Mouse (Mus musculus) embryonic facial prominence, embryonic 13.5 days (tissue): Measurements from ENCODE around the gene Plcxd2. TPM values are rescaled to one million over a fixed set of nuclear protein-coding genes. Genes with fewer than 3 reads are reported as not detected.

Source experiments
- ATAC-seq: fragments of 200-750 bp; cut with Nextera tagmentation; 2 replicates; pipeline ENCODE4 v1.8.0; 2017; ENCODE audit warnings: low read depth; ENCODE audit not compliant: insufficient number of reproducible peaks, insufficient read depth, low FRiP score, low TSS enrichment
- H3K27ac ChIP-seq: fragments of 300-500 bp; sonication (generic); 2 replicates; pipeline ENCODE4 v1.5.1; 2015; ENCODE audit warnings: moderate library complexity, mild to moderate bottlenecking, inconsistent platforms
- H3K27me3 ChIP-seq: fragments of 300-500 bp; sonication (generic); 2 replicates; pipeline ENCODE4 v1.6.1; 2015; ENCODE audit warnings: mild to moderate bottlenecking, inconsistent platforms
- H3K36me3 ChIP-seq: fragments of 300-500 bp; sonication (generic); 2 replicates; pipeline ENCODE4 v1.6.1; 2015; ENCODE audit warnings: mild to moderate bottlenecking, inconsistent platforms
- H3K4me1 ChIP-seq: fragments of 300-500 bp; sonication (generic); 2 replicates; pipeline ENCODE4 v1.6.1; 2015; ENCODE audit warnings: inconsistent platforms
- H3K4me2 ChIP-seq: fragments of 300-500 bp; sonication (generic); 2 replicates; pipeline ENCODE4 v1.6.1; 2015; ENCODE audit warnings: moderate library complexity, mild to moderate bottlenecking, inconsistent platforms
- H3K4me3 ChIP-seq: fragments of 300-500 bp; sonication (generic); 2 replicates; pipeline ENCODE4 v1.5.1; 2015; ENCODE audit warnings: mild to moderate bottlenecking, inconsistent platforms
- H3K9ac ChIP-seq: fragments of 300-500 bp; sonication (generic); 2 replicates; pipeline ENCODE4 v1.6.1; 2015; ENCODE audit warnings: mild to moderate bottlenecking, inconsistent platforms
- H3K9me3 ChIP-seq: fragments of 300-500 bp; sonication (generic); 2 replicates; pipeline ENCODE4 v1.6.1; 2016; ENCODE audit warnings: inconsistent platforms
- WGBS: fragments of 180-500 bp; shearing (Covaris S2); methylation state at CpG from one replicate; pipeline ENCODE4 v1.1.7; 2015; ENCODE audit warnings: mixed read lengths; 5-methylcytosine and 5-hydroxymethylcytosine counted together
- polyA plus RNA-seq: library from polyadenylated mRNA; unstranded; fragments of >200 nt; fragmentation: Nextera tagmentation; extraction: Ambion mirVana; gene quantifications from 2 replicates; pipeline ENCODE4 v1.2.1, GENCODE M21; 2015

The Plcxd2 gene
- polyA plus RNA-seq, 1 experiment from 2014 or later, result 0.98 TPM

DNA sequence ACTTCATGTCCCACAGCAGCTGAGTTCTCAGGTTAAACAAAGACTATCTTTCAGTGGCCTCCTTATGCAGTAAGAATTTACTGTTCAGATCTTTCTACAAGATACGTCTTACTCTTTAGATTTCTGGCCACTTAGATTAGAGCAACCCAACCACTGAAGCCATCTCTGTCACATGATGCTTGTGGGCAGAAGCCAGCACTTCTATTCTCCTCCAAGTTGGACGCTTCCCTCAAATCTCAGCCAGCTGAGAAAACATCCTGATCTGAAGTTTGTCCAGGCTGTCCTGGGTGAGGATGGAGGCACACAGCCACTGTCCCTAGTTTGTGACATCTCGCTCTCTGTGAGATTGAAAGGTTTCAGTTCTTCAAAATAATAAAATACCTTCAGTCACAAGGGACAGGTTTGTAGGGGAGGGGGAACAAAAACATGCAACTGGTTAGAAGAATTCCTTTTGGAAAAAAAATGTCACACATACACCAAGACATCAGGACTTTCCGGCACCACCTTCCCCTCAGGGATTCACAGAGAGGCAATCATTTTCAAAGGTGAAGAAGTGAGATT is 53.5 kb downstream of the Plcxd2 start:
- Histone ChIP-seq H3K4me1 (no peaks in the 10 kb centered on the region), H3K36me3 (no peaks in the 10 kb centered on the region), H3K9me3 (no peaks in the 10 kb centered on the region), H3K9ac (no peak overlapping the region), H3K4me2 (no peak overlapping the region), H3K27ac (no peak overlapping the region), H3K27me3 (no peaks in the 10 kb centered on the region), H3K4me3 (no peak overlapping the region)
- WGBS, result 60% methylated on average over 4 of the region's 4 CpGs
- no peak for ATAC-seq

DNA sequence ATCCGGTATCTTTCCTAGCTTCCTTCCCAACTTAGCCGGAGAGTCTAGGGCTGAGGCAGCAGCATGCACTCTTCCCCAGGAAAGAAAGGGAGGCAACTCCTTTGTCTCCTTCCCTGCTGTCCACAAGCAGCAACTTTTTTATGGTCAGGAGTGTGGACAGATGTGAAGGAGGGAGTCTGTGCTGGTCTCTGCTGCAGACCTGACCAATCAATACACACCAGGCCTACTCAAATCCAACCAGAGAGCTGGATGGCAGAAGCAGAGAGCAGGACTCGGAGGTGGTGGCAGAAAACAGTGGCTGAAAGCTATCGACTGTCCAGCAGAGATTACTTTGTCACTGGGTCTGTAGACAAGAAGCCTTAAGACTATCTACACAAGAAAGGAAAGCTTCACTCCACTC is 56.6 kb downstream of the Plcxd2 start, which contains the start of gene Phldb2:
Phldb2 (minus strand) TSS at position 205 of the 400 bp plus-strand sequence.
- Histone ChIP-seq H3K27me3 (no peaks in the 10 kb centered on the region), H3K9me3 (no peaks in the 10 kb centered on the region), H3K4me3 (no peak within 1 kb of the TSS), H3K4me1 (no peaks in the 10 kb centered on the region), H3K36me3 (no peaks in the 10 kb centered on the region), H3K27ac (no peak within 1 kb of the TSS), H3K9ac (no peak within 1 kb of the TSS), H3K4me2 (no peak within 1 kb of the TSS)
- 89% methylated on average over 4 of the region's 4 CpGs for WGBS
- ATAC-seq, result no peak

DNA sequence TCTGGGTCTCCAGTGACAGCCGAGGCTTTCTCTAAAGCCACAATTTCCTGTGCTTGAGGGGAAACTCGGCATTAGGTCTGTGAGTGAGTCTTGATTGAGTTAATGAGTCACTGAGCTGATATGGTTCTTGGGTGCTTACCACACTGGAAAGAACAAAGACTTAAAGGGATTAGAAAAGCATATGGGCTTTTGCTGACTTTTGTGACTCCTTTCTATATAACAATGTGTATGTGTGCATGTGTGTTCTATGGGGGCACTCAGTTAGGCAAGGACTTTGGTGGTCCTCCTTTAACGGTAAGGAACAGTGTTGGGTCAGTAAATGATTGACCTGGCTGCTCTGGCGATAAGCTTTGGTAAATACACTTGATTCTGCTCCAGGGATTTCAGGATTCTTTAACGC is 57.5 kb downstream of the Plcxd2 start:
- 52% methylated on average over 5 of the region's 5 CpGs for WGBS
- no peak overlapping the region for H3K4me3 ChIP-seq
- ATAC-seq, result no peak

DNA sequence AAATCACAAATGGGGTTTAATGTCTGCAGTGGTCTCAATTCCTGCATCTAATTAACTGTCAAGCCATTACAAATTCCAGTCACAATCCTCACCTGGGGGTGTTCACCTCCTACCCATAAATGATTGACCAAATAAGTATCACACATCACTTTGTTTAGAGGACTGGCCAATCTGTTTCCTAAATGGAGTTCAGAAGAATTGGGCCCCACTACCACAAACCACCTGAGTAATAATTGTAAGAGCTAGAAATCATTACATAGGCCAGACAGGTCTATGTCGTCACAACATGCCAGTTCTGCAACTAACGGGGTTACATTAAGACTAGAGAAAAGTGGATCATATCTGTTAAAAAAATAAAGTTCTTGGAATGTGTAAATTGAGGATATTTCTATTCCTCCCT is 58.0 kb downstream of the Plcxd2 start:
- WGBS, result 79% methylated on average over 2 of the region's 2 CpGs
- Histone ChIP-seq H3K27me3 (no peaks in the 10 kb centered on the region), H3K36me3 (no peaks in the 10 kb centered on the region), H3K9ac (no peak overlapping the region), H3K9me3 (no peaks in the 10 kb centered on the region), H3K4me3 (no peak overlapping the region), H3K27ac (no peak overlapping the region), H3K4me1 (no peaks in the 10 kb centered on the region), H3K4me2 (no peak overlapping the region)
- ATAC-seq, result no peak

More for the DNA sequence above, 57.5 kb downstream of the Plcxd2 start:
- Histone ChIP-seq H3K27ac (no peak overlapping the region), H3K36me3 (no peaks in the 10 kb centered on the region), H3K9ac (no peak overlapping the region), H3K4me2 (no peak overlapping the region), H3K9me3 (no peaks in the 10 kb centered on the region), H3K27me3 (no peaks in the 10 kb centered on the region), H3K4me1 (no peaks in the 10 kb centered on the region)

DNA sequence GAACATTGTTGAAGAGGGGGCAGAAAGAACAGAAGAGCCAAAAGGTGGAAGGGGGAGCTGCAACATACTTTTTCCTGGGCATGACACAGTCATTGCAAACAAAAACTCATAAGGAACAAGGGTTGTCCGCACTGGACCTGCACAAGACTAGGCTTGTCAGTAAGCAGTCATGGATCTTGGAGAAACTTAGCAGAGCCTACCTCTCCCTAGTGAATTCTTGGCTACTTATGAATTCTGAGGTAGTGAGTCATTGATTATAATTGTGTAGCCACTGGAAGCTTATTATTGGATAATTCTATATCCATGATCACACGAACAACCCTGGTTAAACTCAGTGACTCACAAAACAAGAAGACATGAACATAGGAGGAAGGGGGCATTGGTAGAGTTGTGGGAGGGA is 63.7 kb downstream of the Plcxd2 start:
- H3K27ac ChIP-seq, result no peak overlapping the region
- H3K4me3 ChIP-seq, result no peak overlapping the region
- ATAC-seq, result no peak
- H3K9me3 ChIP-seq, result no peaks in the 10 kb centered on the region
- 87% methylated on average over 2 of the region's 2 CpGs for WGBS
- no peak overlapping the region for H3K9ac ChIP-seq
- H3K36me3 ChIP-seq, result no peaks in the 10 kb centered on the region
- H3K27me3 ChIP-seq, result no peaks in the 10 kb centered on the region
- H3K4me1 ChIP-seq, result peaks cover 6% of the 10 kb centered on the region; the same call in 1 of the 2 replicates
- no peak overlapping the region for H3K4me2 ChIP-seq

DNA sequence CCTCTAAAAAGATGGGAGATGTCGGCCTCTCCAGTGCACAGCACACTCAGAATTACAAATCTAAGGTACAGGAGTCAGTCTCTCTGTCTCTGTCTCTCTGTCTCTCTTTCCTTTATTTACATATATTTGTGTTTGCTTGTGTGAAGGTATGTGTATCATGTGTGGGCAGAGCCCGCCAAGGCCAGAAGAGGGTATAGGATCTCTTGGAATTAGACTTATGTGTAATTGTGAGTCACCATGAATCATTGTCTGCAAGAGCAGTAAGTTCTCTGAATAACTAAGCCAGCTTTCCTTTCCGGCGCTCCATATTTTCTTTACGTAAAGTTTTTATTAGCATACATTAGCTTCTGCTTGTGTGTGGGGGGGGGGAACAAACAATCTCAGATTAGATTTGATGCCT is 64.4 kb downstream of the Plcxd2 start:
- H3K9ac ChIP-seq, result no peak overlapping the region

DNA sequence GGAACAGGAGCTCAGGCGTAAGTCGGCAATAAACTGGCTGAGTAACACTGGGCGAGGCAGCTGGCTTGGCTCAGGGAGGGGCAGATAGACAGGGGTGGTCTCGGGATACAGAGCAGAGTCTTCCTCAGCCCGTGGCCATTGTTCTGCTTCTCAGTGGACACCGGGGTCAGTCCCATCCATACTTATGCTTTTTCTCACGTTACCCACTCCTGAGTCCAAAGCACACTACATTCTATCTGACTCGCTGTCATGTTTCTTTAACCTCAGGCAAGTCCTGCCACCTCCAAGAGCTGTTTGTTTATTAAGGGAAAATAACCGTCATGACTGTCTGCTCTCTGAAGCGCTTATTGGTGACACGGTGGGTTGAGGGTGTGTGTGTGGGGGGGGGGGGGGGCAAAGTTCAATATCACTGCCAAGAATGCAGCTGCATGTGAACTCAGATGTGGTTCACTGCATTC is 64.8 kb downstream of the Plcxd2 start:
- no peak overlapping the region for H3K4me3 ChIP-seq
- H3K27me3 ChIP-seq, result no peaks in the 10 kb centered on the region
- no peak for ATAC-seq
- no peak overlapping the region for H3K4me2 ChIP-seq
- peaks cover 8% of the 10 kb centered on the region; the same call in 1 of the 2 replicates for H3K4me1 ChIP-seq
- no peak overlapping the region for H3K27ac ChIP-seq
- no peaks in the 10 kb centered on the region for H3K9me3 ChIP-seq
- 68% methylated on average over 11 of the region's 11 CpGs for WGBS
- H3K9ac ChIP-seq, result no peak overlapping the region
- H3K36me3 ChIP-seq, result no peaks in the 10 kb centered on the region

More for the DNA sequence above, 64.4 kb downstream of the Plcxd2 start:
- H3K9me3 ChIP-seq, result no peaks in the 10 kb centered on the region
- peaks cover 7% of the 10 kb centered on the region; the same call in 1 of the 2 replicates for H3K4me1 ChIP-seq
- H3K36me3 ChIP-seq, result no peaks in the 10 kb centered on the region
- H3K4me3 ChIP-seq, result no peak overlapping the region
- ATAC-seq, result no peak
- WGBS, result 88% methylated on average over 5 of the region's 5 CpGs
- H3K27ac ChIP-seq, result no peak overlapping the region
- H3K27me3 ChIP-seq, result no peaks in the 10 kb centered on the region
- no peak overlapping the region for H3K4me2 ChIP-seq

DNA sequence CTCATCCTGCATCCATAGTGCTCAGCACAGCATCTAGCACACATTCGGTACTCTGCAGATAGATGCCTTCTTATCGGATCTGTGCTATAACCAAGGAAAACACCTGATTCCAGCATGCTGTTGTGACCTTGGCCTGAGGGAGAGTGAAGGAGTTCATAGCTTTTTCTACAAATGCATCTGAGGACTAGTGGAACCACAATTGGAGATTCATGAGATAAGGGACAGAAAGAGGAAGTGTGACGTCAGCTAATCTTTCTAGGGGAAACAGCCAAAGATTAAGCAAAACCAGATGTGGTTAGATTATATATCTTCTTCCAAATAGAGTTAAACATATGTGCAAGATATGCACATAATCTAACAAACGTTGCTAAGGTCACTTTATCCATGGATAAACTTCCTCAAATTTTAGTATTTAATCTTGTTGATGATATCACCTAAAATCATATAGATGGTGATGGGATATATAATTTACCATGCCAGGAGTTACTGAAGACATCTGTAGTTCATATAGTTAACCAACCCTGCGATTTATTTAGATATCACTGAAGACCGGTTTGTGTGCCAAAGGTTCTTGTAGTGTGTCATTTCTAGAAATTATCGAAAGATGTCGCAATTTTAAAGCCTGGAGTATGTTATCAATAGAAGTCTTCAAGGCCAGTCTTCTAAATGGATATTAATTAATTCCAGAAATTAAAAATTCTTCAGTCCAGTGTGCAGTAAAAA is 67.7 kb downstream of the Plcxd2 start:
- Histone ChIP-seq H3K9ac (no peak overlapping the region), H3K4me3 (no peak overlapping the region), H3K9me3 (no peaks in the 10 kb centered on the region), H3K27ac (no peak overlapping the region), H3K27me3 (no peaks in the 10 kb centered on the region), H3K4me1 (peaks cover 8% of the 10 kb centered on the region; the same call in 1 of the 2 replicates), H3K4me2 (no peak overlapping the region), H3K36me3 (no peaks in the 10 kb centered on the region)
- WGBS, result 44% methylated on average over 8 of the region's 8 CpGs
- no peak for ATAC-seq

DNA sequence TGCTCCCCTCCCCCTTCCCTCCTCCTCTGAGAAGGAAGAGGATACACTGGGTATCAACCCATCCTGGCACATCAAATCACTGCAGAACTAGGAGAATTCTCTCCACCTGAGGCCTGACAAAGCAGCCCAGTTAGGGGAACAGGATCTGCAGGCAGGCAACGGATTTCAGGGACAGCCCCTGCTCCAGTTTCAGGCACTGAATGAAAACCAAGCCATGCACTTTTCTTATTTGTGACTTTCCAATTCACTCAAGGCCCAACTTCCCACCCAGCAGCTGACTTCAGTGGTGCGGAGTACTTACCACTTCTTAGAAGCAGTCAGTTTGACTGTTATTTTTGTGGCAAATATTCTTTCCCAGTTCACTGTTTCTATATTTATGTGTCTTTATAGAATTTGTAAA is 69.3 kb downstream of the Plcxd2 start:
- H3K27ac ChIP-seq, result no peak overlapping the region
- H3K4me3 ChIP-seq, result no peak overlapping the region
- H3K36me3 ChIP-seq, result no peaks in the 10 kb centered on the region
- peaks cover 14% of the 10 kb centered on the region for H3K4me1 ChIP-seq
- H3K4me2 ChIP-seq, result no peak overlapping the region
- 55% methylated on average over 2 of the region's 2 CpGs for WGBS
- H3K9me3 ChIP-seq, result no peaks in the 10 kb centered on the region
- H3K9ac ChIP-seq, result no peak overlapping the region
- ATAC-seq, result no peak
- no peaks in the 10 kb centered on the region for H3K27me3 ChIP-seq

DNA sequence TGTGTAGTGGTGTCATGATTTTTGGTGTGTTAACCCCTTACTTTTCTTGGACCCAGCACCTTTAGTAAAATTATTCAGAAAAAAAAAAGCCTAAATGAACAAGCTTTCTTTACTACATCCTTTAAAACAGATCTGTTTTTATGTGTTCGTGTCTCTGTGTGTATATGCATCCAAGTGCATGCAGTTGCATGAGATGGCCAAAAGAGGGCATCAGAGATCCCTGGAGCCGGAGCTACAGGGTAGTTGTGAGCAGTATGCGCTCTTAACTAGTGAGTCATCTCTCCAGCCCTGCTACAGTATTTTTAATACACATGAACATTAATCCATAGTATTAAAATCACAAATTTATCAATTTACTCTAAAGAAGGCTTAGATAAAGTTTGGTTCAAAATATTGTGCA is 70.6 kb downstream of the Plcxd2 start:
- Histone ChIP-seq H3K4me3 (no peak overlapping the region), H3K9me3 (no peaks in the 10 kb centered on the region), H3K4me1 (peaks cover 23% of the 10 kb centered on the region), H3K9ac (no peak overlapping the region), H3K36me3 (no peaks in the 10 kb centered on the region), H3K27me3 (no peaks in the 10 kb centered on the region), H3K27ac (no peak overlapping the region), H3K4me2 (no peak overlapping the region)
- WGBS, result 91% methylated on average over 3 of the region's 3 CpGs
- no peak for ATAC-seq

DNA sequence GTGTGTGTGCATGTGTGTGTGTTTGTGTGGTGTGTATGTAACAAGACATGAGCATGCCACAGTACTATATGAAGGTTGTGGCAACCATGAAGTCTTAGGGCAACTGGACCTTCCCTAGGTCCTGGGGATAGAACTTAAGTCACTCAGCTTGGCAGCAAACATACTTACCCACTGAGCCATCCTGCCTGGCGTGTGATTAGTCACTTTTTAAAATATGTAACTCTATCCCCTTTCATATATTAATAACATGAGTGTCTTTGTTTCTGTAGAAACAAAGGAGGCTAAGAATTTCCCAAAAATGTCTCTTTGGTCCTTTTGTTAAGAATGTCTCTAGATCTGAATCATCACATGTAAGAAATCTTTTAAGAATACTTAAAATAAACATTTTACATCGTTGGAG is 72.6 kb downstream of the Plcxd2 start:
- Histone ChIP-seq H3K4me1 (peaks cover 28% of the 10 kb centered on the region), H3K27me3 (no peaks in the 10 kb centered on the region), H3K36me3 (no peaks in the 10 kb centered on the region), H3K27ac (no peak overlapping the region), H3K4me2 (no peak overlapping the region), H3K4me3 (no peak overlapping the region), H3K9ac (no peak overlapping the region), H3K9me3 (no peaks in the 10 kb centered on the region)
- 51% methylated on average over 2 of the region's 2 CpGs for WGBS
- ATAC-seq, result no peak

DNA sequence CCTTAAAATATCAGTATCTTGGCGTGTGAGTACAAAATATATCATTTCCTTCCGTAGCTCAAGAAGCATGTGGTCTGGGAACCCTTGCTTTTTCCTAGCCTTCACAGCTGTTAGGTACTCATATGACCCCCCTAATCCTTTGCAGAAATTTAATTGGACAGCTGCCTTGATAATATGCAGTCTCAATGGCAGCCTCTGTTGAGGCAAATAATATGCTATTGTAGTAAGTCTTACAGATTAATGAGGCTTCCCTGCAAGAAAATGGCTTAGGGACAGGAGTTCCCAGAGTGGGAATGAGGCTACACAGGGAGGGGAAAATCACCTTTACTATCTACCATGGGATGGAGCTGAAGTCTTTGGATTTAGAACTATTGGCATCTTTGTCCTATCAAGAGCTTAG is 73.5 kb downstream of the Plcxd2 start:
- H3K27me3 ChIP-seq, result no peaks in the 10 kb centered on the region
- peaks cover 24% of the 10 kb centered on the region for H3K4me1 ChIP-seq
- H3K27ac ChIP-seq, result no peak overlapping the region; the same call in 1 of the 2 replicates
- no peaks in the 10 kb centered on the region for H3K9me3 ChIP-seq
- no peak overlapping the region for H3K4me3 ChIP-seq
- ATAC-seq, result no peak
- 43% methylated on average over 2 of the region's 2 CpGs for WGBS
- no peak overlapping the region for H3K4me2 ChIP-seq
- no peaks in the 10 kb centered on the region for H3K36me3 ChIP-seq
- no peak overlapping the region for H3K9ac ChIP-seq
